Mouse (Mus musculus) liver, embryonic 14.5 days (tissue): ENCODE data around the gene Pik3cb. TPM values are rescaled to one million over a fixed set of nuclear protein-coding genes. Genes with fewer than 3 reads are reported as not detected.

Experiments used
- ATAC-seq: fragments of 200-750 bp; cut with Nextera tagmentation; 2 replicates; pipeline ENCODE4 v1.8.0; 2017; ENCODE audit warnings: moderate number of reproducible peaks, mild to moderate bottlenecking, moderate library complexity; ENCODE audit not compliant: insufficient read depth
- DNase-seq, 3 experiments: peaks; one replicate each; pipeline ENCODE4 v3.0.0-alpha.2; 2012 to 2013; ENCODE audit warnings: low read depth in 3 of 3, low spot score in 3 of 3
- H3K27ac ChIP-seq: fragments of 300-500 bp; sonication (generic); 2 replicates; pipeline ENCODE4 v1.5.1; 2014; ENCODE audit warnings: moderate library complexity, mild to moderate bottlenecking, control low read depth, inconsistent platforms
- H3K27me3 ChIP-seq: fragments of 300-500 bp; sonication (generic); 2 replicates; pipeline ENCODE4 v1.6.1; 2014; ENCODE audit warnings: mild to moderate bottlenecking, low read length, moderate library complexity; ENCODE audit not compliant: control insufficient read depth, insufficient read depth
- H3K36me3 ChIP-seq: fragments of 300-500 bp; sonication (generic); replicated peaks from 2 replicates; pipeline ENCODE4 v1.6.1; 2014; ENCODE audit warnings: low read depth; ENCODE audit not compliant: control insufficient read depth, insufficient read depth
- H3K4me1 ChIP-seq, 2 experiments: fragments of 200-500 bp in 1 of 2; fragments of 300-500 bp in 1 of 2; sonication (generic) in 1 of 2; replicated peaks; 2 replicates each; pipeline ENCODE4 v1.6.1; 2012 to 2014; ENCODE audit warnings: antibody characterized with exemption in 1 of 2, inconsistent platforms in 1 of 2, low read length in 1 of 2; ENCODE audit not compliant: control insufficient read depth in 2 of 2, insufficient read depth in 2 of 2
- H3K4me2 ChIP-seq: fragments of 300-500 bp; sonication (generic); 2 replicates; pipeline ENCODE4 v1.6.1; 2014; ENCODE audit warnings: low read depth, mild to moderate bottlenecking, control low read depth, moderate library complexity
- H3K4me3 ChIP-seq, 2 experiments: fragments of 200-500 bp in 1 of 2; fragments of 300-500 bp in 1 of 2; sonication (generic) in 1 of 2; 2 replicates each; pipeline ENCODE4 v1.5.1; 2012 to 2014; ENCODE audit warnings: low read depth in 2 of 2, low read length in 2 of 2, mild to moderate bottlenecking in 2 of 2, control low read depth in 1 of 2, inconsistent platforms in 1 of 2, moderate library complexity in 1 of 2; ENCODE audit not compliant: insufficient read depth in 1 of 2
- H3K9ac ChIP-seq: fragments of 300-500 bp; sonication (generic); replicated peaks from 2 replicates; pipeline ENCODE4 v1.6.1; 2014; ENCODE audit warnings: mild to moderate bottlenecking, control low read depth, moderate library complexity
- H3K9me3 ChIP-seq: fragments of 300-500 bp; sonication (generic); 2 replicates; pipeline ENCODE4 v1.6.1; 2016; ENCODE audit warnings: low read length, mixed read lengths; ENCODE audit not compliant: control insufficient read depth
- CTCF ChIP-seq: IDR thresholded peaks from 2 replicates; pipeline ENCODE4 v1.5.1; 2016; ENCODE audit warnings: antibody characterized with exemption, low read depth, control low read depth
- EP300 ChIP-seq: IDR thresholded peaks from 2 replicates; pipeline ENCODE4 v1.6.1; 2016; ENCODE audit warnings: antibody characterized with exemption, low read depth
- WGBS: fragments of 180-500 bp; shearing (Covaris S2); extraction: QIAGEN DNeasy Blood & Tissue Kit; methylation state at CpG from one replicate; pipeline ENCODE4 v1.1.7; 2014; ENCODE audit not compliant: insufficient replicate concordance; 5-methylcytosine and 5-hydroxymethylcytosine counted together
- polyA plus RNA-seq, 2 experiments: library from polyadenylated mRNA; depleted of rRNA in 1 of 2; stranded (reverse) in 1 of 2; unstranded in 1 of 2; fragments of >200 nt; fragmentation: Nextera tagmentation in 1 of 2; extraction: Ambion mirVana in 1 of 2; gene quantifications; 2 replicates each; pipeline versions ENCODE4 v1.2.1 to v1.2.3; 2012 to 2014

Gene Pik3cb
- polyA plus RNA-seq, 2 experiments: 2.3 to 4.3 TPM

DNA sequence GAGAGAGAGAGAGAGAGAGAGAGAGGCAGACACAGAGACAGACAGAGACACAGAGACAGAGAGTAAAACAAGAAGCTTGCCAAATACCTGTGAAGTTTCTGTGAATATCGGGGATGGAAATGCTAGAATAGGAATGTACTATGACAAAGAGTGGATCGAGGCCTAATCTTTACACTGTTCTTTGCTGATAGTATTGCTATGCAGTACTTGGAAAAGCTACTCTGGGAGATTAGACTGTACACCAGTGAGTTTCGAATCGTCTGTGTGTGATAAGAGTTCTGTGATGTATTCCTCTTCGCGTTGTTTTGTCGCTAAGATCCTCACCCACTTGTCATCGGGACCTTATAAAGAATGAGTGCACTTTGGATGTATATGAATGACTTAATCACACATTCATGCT, 1.2 kb upstream of the Pik3cb start:
- H3K9ac ChIP-seq: peak overlapping the region; percentile 82
- DNase-seq (peak; percentile 47 to 70 (median 59)), ATAC-seq (peak; percentile 45)
- no peaks in the 10 kb centered on the region for H3K27me3 ChIP-seq
- TF ChIP-seq CTCF: no peak
- peak; percentile 88 for TF ChIP-seq EP300
- H3K4me2 ChIP-seq: peak overlapping the region; percentile 97
- H3K9me3 ChIP-seq: no peaks in the 10 kb centered on the region
- 14% methylated on average over 8 of the region's 8 CpGs for WGBS
- no peaks in the 10 kb centered on the region for H3K36me3 ChIP-seq
- H3K4me3 ChIP-seq: peak overlapping the region in 1 of 2 experiments; percentile 94; a peak in 1 of 4 replicates
- H3K27ac ChIP-seq: peak overlapping the region; percentile 80
- peaks cover 27 to 30% of the 10 kb centered on the region in 2 experiments for H3K4me1 ChIP-seq

- H3K36me3 ChIP-seq: no peaks in the 10 kb centered on the region
- TF ChIP-seq CTCF (no peak), EP300 (no peak)
- H3K4me3 ChIP-seq: peak overlapping the region in 1 of 2 experiments; percentile 94; a peak in 2 of 4 replicates
- no peak for DNase-seq
- ATAC-seq: no peak
- no peaks in the 10 kb centered on the region for H3K9me3 ChIP-seq
- H3K27me3 ChIP-seq: no peaks in the 10 kb centered on the region
- WGBS: 26% methylated on average over 3 of the region's 3 CpGs
- peak overlapping the region; percentile 97 for H3K4me2 ChIP-seq
- peaks cover 27 to 30% of the 10 kb centered on the region in 2 experiments for H3K4me1 ChIP-seq
- peak overlapping the region; percentile 82 for H3K9ac ChIP-seq
- H3K27ac ChIP-seq: peak overlapping the region; percentile 80
Observed at GRCm38 (mm10) chr9:99141171-99141570, 750 bp upstream of the Pik3cb start.

GRCm38 (mm10) chr9:99139194-99140023, 1.0 kb downstream of the Pik3cb start:
- ATAC-seq (peak; percentile 82), DNase-seq (peak in 2 of 3 experiments; percentile 34 to 76)
- H3K36me3 ChIP-seq: no peaks in the 10 kb centered on the region
- H3K4me1 ChIP-seq: peaks cover 27 to 30% of the 10 kb centered on the region in 2 experiments
- H3K27me3 ChIP-seq: no peaks in the 10 kb centered on the region
- H3K4me2 ChIP-seq: peak overlapping the region; percentile 70
- peak overlapping the region; percentile 94 to 96 for H3K4me3 ChIP-seq
- peak overlapping the region; percentile 58 for H3K27ac ChIP-seq
- WGBS: under 1% methylated on average over 70 of the region's 77 CpGs
- no peak for TF ChIP-seq CTCF
- TF ChIP-seq EP300: no peak
- peak overlapping the region; percentile 82 for H3K9ac ChIP-seq
- H3K9me3 ChIP-seq: no peaks in the 10 kb centered on the region

DNA sequence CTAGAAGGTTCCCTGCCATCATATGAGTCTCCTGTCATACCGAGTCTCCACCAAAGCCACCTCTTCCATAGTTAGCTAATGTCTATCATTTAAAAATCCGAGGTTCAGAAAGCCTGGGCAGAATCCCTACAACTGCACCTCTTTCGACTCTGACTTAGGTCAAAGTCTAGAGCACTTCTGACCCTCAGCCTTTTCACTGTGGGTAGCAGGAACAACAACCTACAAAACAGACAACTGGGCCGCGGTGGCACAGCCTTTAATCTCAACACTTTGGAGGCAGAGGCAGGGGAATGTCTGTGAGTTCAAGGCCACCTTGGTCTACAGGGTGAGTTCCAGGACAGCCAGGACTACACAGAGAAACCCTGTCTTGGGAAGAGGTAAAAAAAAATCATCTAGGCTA, 3.1 kb downstream of the Pik3cb start:
- DNase-seq (no peak), ATAC-seq (no peak)
- Histone ChIP-seq H3K36me3 (no peaks in the 10 kb centered on the region), H3K9me3 (no peaks in the 10 kb centered on the region), H3K4me2 (peak overlapping the region; percentile 39), H3K27me3 (no peaks in the 10 kb centered on the region), H3K4me3 (no peak overlapping the region), H3K4me1 (peaks cover 25 to 28% of the 10 kb centered on the region in 2 experiments), H3K27ac (no peak overlapping the region), H3K9ac (no peak overlapping the region; the same call in 1 of the 2 replicates)
- TF ChIP-seq EP300 (no peak), CTCF (no peak)
- WGBS: 64% methylated on average over 5 of the region's 5 CpGs

DNA sequence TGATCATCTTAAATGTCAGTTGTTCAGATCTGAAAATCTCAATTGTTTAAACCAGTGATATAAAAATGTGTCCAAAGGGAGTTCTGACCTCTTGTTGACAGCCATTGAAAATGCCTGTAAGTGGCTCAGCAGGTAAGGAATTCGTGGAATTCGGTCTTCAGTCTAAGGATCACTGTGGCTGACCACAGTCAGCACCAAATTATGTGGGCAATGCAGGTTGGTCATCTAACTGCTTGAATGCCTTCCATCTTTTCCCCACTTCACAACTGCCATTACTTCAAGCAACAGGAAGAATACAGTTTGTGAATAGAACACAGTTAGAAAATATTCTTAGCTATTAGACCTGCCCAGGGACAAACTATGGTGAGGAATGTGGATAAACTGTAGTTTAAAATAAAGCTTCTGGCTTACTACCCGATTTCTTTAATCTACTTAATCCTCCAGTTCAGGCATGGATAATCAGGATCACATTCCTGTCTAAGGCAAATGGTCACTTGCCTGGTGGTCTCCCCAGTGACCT, 8.4 kb downstream of the Pik3cb start:
- TF ChIP-seq EP300 (no peak), CTCF (no peak)

More for the DNA sequence above, 8.4 kb downstream of the Pik3cb start:
- Histone ChIP-seq H3K4me1 (peaks cover 0 to 9% of the 10 kb centered on the region in 2 experiments), H3K4me3 (no peak overlapping the region), H3K4me2 (no peak overlapping the region), H3K9ac (no peak overlapping the region), H3K27me3 (no peaks in the 10 kb centered on the region), H3K36me3 (no peaks in the 10 kb centered on the region), H3K9me3 (no peaks in the 10 kb centered on the region), H3K27ac (no peak overlapping the region)
- DNase-seq (no peak), ATAC-seq (no peak)
- WGBS: 59% methylated on average over 3 of the region's 3 CpGs
